Mouse (Mus musculus): ENCODE results near the gene Cyp2c23. TPM values are rescaled to one million over a fixed set of nuclear protein-coding genes. Genes with fewer than 3 reads are reported as not detected.

Cyp2c23 gene
- polyA plus RNA-seq, 2 experiments, result 10.5 to 20.7 TPM

DNA sequence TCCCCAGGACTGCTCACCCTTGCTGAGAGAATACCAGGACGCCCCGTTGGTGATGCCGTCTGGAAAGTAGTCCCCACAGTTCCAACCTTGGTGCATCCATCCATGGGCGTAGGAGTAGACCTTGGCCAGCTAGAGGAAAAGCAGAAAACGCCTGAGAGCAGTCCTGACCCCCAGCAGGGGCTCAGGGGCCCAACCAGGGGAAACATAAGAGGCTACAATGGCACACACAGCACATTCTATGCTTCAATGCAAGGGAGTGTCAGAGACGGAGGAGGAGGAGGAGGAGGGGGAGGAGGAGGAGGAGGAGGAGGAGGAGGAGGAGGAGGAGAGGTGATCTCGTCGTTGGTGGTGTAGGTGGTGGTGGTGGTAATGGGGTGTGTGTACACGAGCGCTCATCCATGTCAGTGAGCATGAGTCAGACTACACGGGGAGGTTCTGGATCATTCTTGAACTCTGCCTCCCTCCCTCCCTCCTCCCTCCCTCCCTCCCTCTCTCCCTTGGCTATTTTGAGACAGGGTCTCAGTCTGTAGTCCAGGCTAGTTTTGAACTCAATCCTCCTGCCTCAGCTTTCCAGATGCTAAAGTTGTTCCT, 60.5 kb downstream of the Cyp2c23 start:
- no peak for TF ChIP-seq CTCF (IDR thresholded peaks at IDR 0.05; ENCODE audit: low read depth)
- no peak for TF ChIP-seq EP300 (IDR thresholded peaks at IDR 0.05; ENCODE audit: low read depth)
- no peak overlapping the region for H3K4me3 ChIP-seq (ENCODE audit: insufficient read depth in 1 of 2, low read depth in 2 of 2, low read length in 2 of 2)
- no peaks in the 10 kb centered on the region for H3K36me3 ChIP-seq (replicated peaks; ENCODE audit: control insufficient read depth, insufficient read depth, low read depth)
- H3K9me3 ChIP-seq (ENCODE audit: control insufficient read depth, low read length), result no peaks in the 10 kb centered on the region
- H3K27ac ChIP-seq, result no peak overlapping the region
- ATAC-seq (ENCODE audit: insufficient read depth) (no peak), DNase-seq (ENCODE audit: low read depth in 3 of 3, low spot score in 3 of 3) (no peak)
- no peak overlapping the region for H3K4me2 ChIP-seq (ENCODE audit: low read depth)
- no peaks in the 10 kb centered on the region for H3K4me1 ChIP-seq (replicated peaks; ENCODE audit: control insufficient read depth in 2 of 2, insufficient read depth in 2 of 2, low read length in 1 of 2)
- H3K9ac ChIP-seq (replicated peaks), result no peak overlapping the region
- H3K27me3 ChIP-seq (ENCODE audit: control insufficient read depth, insufficient read depth, low read length), result no peaks in the 10 kb centered on the region
- 52% methylated on average over 10 of the region's 11 CpGs for WGBS (ENCODE audit: insufficient replicate concordance)

- no peak overlapping the region for H3K4me3 ChIP-seq (ENCODE audit: insufficient read depth in 1 of 2, low read depth in 2 of 2, low read length in 2 of 2)
- no peak for TF ChIP-seq CTCF (IDR thresholded peaks at IDR 0.05; ENCODE audit: low read depth)
- TF ChIP-seq EP300 (IDR thresholded peaks at IDR 0.05; ENCODE audit: low read depth), result no peak
- no peak overlapping the region for H3K27ac ChIP-seq
- no peaks in the 10 kb centered on the region for H3K9me3 ChIP-seq (ENCODE audit: control insufficient read depth, low read length)
- H3K4me1 ChIP-seq (replicated peaks; ENCODE audit: control insufficient read depth in 2 of 2, insufficient read depth in 2 of 2, low read length in 1 of 2), result no peaks in the 10 kb centered on the region
- WGBS (ENCODE audit: insufficient replicate concordance), result 44% methylated on average over 2 of the region's 2 CpGs
- DNase-seq (ENCODE audit: low read depth in 3 of 3, low spot score in 3 of 3) (no peak), ATAC-seq (ENCODE audit: insufficient read depth) (no peak)
- no peaks in the 10 kb centered on the region for H3K36me3 ChIP-seq (replicated peaks; ENCODE audit: control insufficient read depth, insufficient read depth, low read depth)
- H3K9ac ChIP-seq (replicated peaks), result no peak overlapping the region
- H3K27me3 ChIP-seq (ENCODE audit: control insufficient read depth, insufficient read depth, low read length), result no peaks in the 10 kb centered on the region
- H3K4me2 ChIP-seq (ENCODE audit: low read depth), result no peak overlapping the region
Observed at GRCm38 (mm10) chr19:43966481-43966880, 62.5 kb downstream of the Cyp2c23 start.

- WGBS (ENCODE audit: insufficient replicate concordance), result 58% methylated on average over 11 of the region's 11 CpGs
- DNase-seq (ENCODE audit: low read depth in 3 of 3, low spot score in 3 of 3) (no peak), ATAC-seq (ENCODE audit: insufficient read depth) (no peak)
- Histone ChIP-seq H3K4me2 (ENCODE audit: low read depth) (no peak overlapping the region; the same call in 1 of the 2 replicates), H3K4me1 (replicated peaks; ENCODE audit: control insufficient read depth in 2 of 2, insufficient read depth in 2 of 2, low read length in 1 of 2) (no peaks in the 10 kb centered on the region), H3K4me3 (ENCODE audit: insufficient read depth in 1 of 2, low read depth in 2 of 2, low read length in 2 of 2) (no peak overlapping the region), H3K36me3 (replicated peaks; ENCODE audit: control insufficient read depth, insufficient read depth, low read depth) (no peaks in the 10 kb centered on the region), H3K9me3 (ENCODE audit: control insufficient read depth, low read length) (no peaks in the 10 kb centered on the region), H3K27me3 (ENCODE audit: control insufficient read depth, insufficient read depth, low read length) (no peaks in the 10 kb centered on the region), H3K27ac (no peak overlapping the region), H3K9ac (replicated peaks) (no peak overlapping the region)
- no peak for TF ChIP-seq EP300 (IDR thresholded peaks at IDR 0.05; ENCODE audit: low read depth)
- no peak for TF ChIP-seq CTCF (IDR thresholded peaks at IDR 0.05; ENCODE audit: low read depth)
Observed at GRCm38 (mm10) chr19:43965496-43966085, 63.4 kb downstream of the Cyp2c23 start.

GRCm38 (mm10) chr19:43962795-43963194, 66.2 kb downstream of the Cyp2c23 start:
- no peaks in the 10 kb centered on the region for H3K9me3 ChIP-seq (ENCODE audit: control insufficient read depth, low read length)
- no peaks in the 10 kb centered on the region for H3K4me1 ChIP-seq (replicated peaks; ENCODE audit: control insufficient read depth in 2 of 2, insufficient read depth in 2 of 2, low read length in 1 of 2)
- WGBS (ENCODE audit: insufficient replicate concordance), result 54% methylated on average over 9 of the region's 9 CpGs
- H3K4me2 ChIP-seq (ENCODE audit: low read depth), result no peak overlapping the region
- H3K27ac ChIP-seq, result no peak overlapping the region
- H3K36me3 ChIP-seq (replicated peaks; ENCODE audit: control insufficient read depth, insufficient read depth, low read depth), result no peaks in the 10 kb centered on the region
- no peaks in the 10 kb centered on the region for H3K27me3 ChIP-seq (ENCODE audit: control insufficient read depth, insufficient read depth, low read length)
- ATAC-seq (ENCODE audit: insufficient read depth), result no peak
- no peak overlapping the region for H3K4me3 ChIP-seq (ENCODE audit: insufficient read depth in 1 of 2, low read depth in 2 of 2, low read length in 2 of 2)
- no peak overlapping the region for H3K9ac ChIP-seq (replicated peaks)
- TF ChIP-seq EP300 (IDR thresholded peaks at IDR 0.05; ENCODE audit: low read depth) (no peak), CTCF (IDR thresholded peaks at IDR 0.05; ENCODE audit: low read depth) (no peak)
- no peak for DNase-seq (ENCODE audit: low read depth in 3 of 3, low spot score in 3 of 3)

- Histone ChIP-seq H3K27ac (no peak overlapping the region), H3K27me3 (ENCODE audit: control insufficient read depth, insufficient read depth, low read length) (no peaks in the 10 kb centered on the region), H3K4me2 (ENCODE audit: low read depth) (no peak overlapping the region), H3K4me3 (ENCODE audit: insufficient read depth in 1 of 2, low read depth in 2 of 2, low read length in 2 of 2) (no peak overlapping the region), H3K36me3 (replicated peaks; ENCODE audit: control insufficient read depth, insufficient read depth, low read depth) (no peaks in the 10 kb centered on the region), H3K9ac (replicated peaks) (no peak overlapping the region), H3K4me1 (replicated peaks; ENCODE audit: control insufficient read depth in 2 of 2, insufficient read depth in 2 of 2, low read length in 1 of 2) (no peaks in the 10 kb centered on the region), H3K9me3 (ENCODE audit: control insufficient read depth, low read length) (no peaks in the 10 kb centered on the region)
- peak in 1 of 3 experiments; percentile 14 for DNase-seq (ENCODE audit: low read depth in 3 of 3, low spot score in 3 of 3)
- no peak for TF ChIP-seq EP300 (IDR thresholded peaks at IDR 0.05; ENCODE audit: low read depth)
- TF ChIP-seq CTCF (IDR thresholded peaks at IDR 0.05; ENCODE audit: low read depth), result peak; percentile 71
- 54% methylated on average over 2 of the region's 2 CpGs for WGBS (ENCODE audit: insufficient replicate concordance)
- no peak for ATAC-seq (ENCODE audit: insufficient read depth)
Observed at GRCm38 (mm10) chr19:43961185-43961584, 67.8 kb downstream of the Cyp2c23 start.
